Mouse (Mus musculus) CH12.LX (cell line): ENCODE results near the gene Dhx57. TPM values are rescaled to one million over a fixed set of nuclear protein-coding genes. Genes with fewer than 3 reads are reported as not detected.

Experiments
- DNase-seq: peaks from one replicate; pipeline ENCODE4 v3.0.0-alpha.2; 2013; ENCODE audit errors: extremely low read depth
- H3K27ac ChIP-seq: 2 replicates; pipeline ENCODE4 v1.5.1; 2012; ENCODE audit warnings: low read depth, mild to moderate bottlenecking, control low read depth, moderate library complexity; ENCODE audit not compliant: insufficient read depth
- H3K27me3 ChIP-seq: replicated peaks from 2 replicates; pipeline ENCODE3; 2012; ENCODE audit warnings: inconsistent platforms
- H3K36me3 ChIP-seq, 2 experiments: replicated peaks in 1 of 2; 2 replicates each; pipeline versions ENCODE3 to v1.6.1; 2012; ENCODE audit warnings: inconsistent platforms in 1 of 2, low read length in 1 of 2, mild to moderate bottlenecking in 1 of 2, mixed read lengths in 1 of 2, moderate library complexity in 1 of 2; ENCODE audit not compliant: control insufficient read depth in 1 of 2, insufficient read depth in 1 of 2
- H3K4me1 ChIP-seq, 2 experiments: 2 replicates each; pipeline ENCODE4 v1.6.1; 2012; ENCODE audit warnings: inconsistent platforms in 1 of 2, moderate library complexity in 1 of 2; ENCODE audit not compliant: insufficient read depth in 2 of 2, control insufficient read depth in 1 of 2
- H3K4me2 ChIP-seq: 2 replicates; pipeline ENCODE4 v1.6.1; 2012; ENCODE audit warnings: low read depth, mild to moderate bottlenecking, control low read depth; ENCODE audit not compliant: poor library complexity, insufficient read depth, severe bottlenecking
- H3K4me3 ChIP-seq, 3 experiments: fragments of 150-350 bp in 1 of 3; sonication (generic) in 1 of 3; replicated peaks in 1 of 3; 2 replicates each; pipeline versions ENCODE3 to v1.5.1; 2011 to 2012; ENCODE audit warnings: low read depth in 2 of 3, low read length in 2 of 3, mild to moderate bottlenecking in 2 of 3, moderate library complexity in 2 of 3, control low read depth in 1 of 3, improper control_type of control experiment in 1 of 3, inconsistent platforms in 1 of 3, mixed read lengths in 1 of 3; ENCODE audit not compliant: poor library complexity in 1 of 3
- H3K79me2 ChIP-seq: replicated peaks from 2 replicates; pipeline ENCODE4 v1.6.1; 2012; ENCODE audit warnings: mild to moderate bottlenecking, moderate library complexity; ENCODE audit not compliant: control insufficient read depth, poor library complexity, insufficient read depth, severe bottlenecking; ENCODE audit errors: extremely low read depth
- H3K9ac ChIP-seq: 2 replicates; pipeline ENCODE4 v1.6.1; 2012; ENCODE audit warnings: low read depth, mild to moderate bottlenecking, control low read depth, moderate library complexity; ENCODE audit not compliant: insufficient read depth
- H3K9me3 ChIP-seq: replicated peaks from 2 replicates; pipeline ENCODE3; 2012; ENCODE audit warnings: low read length, inconsistent platforms, mixed read lengths
- CHD1 ChIP-seq: IDR thresholded peaks from 2 replicates; pipeline ENCODE4 v1.6.1; 2012; ENCODE audit warnings: low read depth, low read length, improper control_type of control experiment, inconsistent platforms
- CHD2 ChIP-seq: IDR thresholded peaks from 2 replicates; pipeline ENCODE4 v1.6.1; 2011; ENCODE audit warnings: low read length, improper control_type of control experiment
- CTCF ChIP-seq, 2 experiments: IDR thresholded peaks in 1 of 2; conservative IDR thresholded peaks in 1 of 2; 2 replicates each; pipeline ENCODE4 v1.5.1; 2011 to 2012; ENCODE audit warnings: low read depth in 2 of 2, low read length in 2 of 2, improper control_type of control experiment in 1 of 2, inconsistent platforms in 1 of 2, mild to moderate bottlenecking in 1 of 2, moderate library complexity in 1 of 2
- E2F4 ChIP-seq: IDR thresholded peaks from 2 replicates; pipeline ENCODE4 v1.6.1; 2011; ENCODE audit warnings: low read depth, low read length, improper control_type of control experiment; ENCODE audit not compliant: insufficient replicate concordance
- EP300 ChIP-seq: IDR thresholded peaks from 2 replicates; pipeline ENCODE4 v1.6.1; 2011; ENCODE audit warnings: low read length, improper control_type of control experiment
- ETS1 ChIP-seq: conservative IDR thresholded peaks from 2 replicates; pipeline ENCODE4 v1.6.1; 2012; ENCODE audit warnings: low read depth, mild to moderate bottlenecking, inconsistent platforms, low read length, improper control_type of control experiment, moderate library complexity
- HCFC1 ChIP-seq: IDR thresholded peaks from 2 replicates; pipeline ENCODE4 v1.6.1; 2012; ENCODE audit warnings: low read depth, mild to moderate bottlenecking, inconsistent platforms, low read length, improper control_type of control experiment
- IRF4 ChIP-seq: IDR thresholded peaks from 2 replicates; pipeline ENCODE4 v1.6.1; 2014; ENCODE audit warnings: low read depth, mild to moderate bottlenecking, inconsistent platforms, low read length, improper control_type of control experiment
- KAT2A ChIP-seq: IDR thresholded peaks from 2 replicates; pipeline ENCODE4 v1.6.1; 2012; ENCODE audit warnings: low read length, improper control_type of control experiment, inconsistent platforms; ENCODE audit not compliant: insufficient replicate concordance
- MAFK ChIP-seq: IDR thresholded peaks from 2 replicates; pipeline ENCODE4 v1.6.1; 2011; ENCODE audit warnings: low read length, improper control_type of control experiment; ENCODE audit not compliant: insufficient replicate concordance
- MAX ChIP-seq: IDR thresholded peaks from 2 replicates; pipeline ENCODE4 v1.6.1; 2011; ENCODE audit warnings: low read length, improper control_type of control experiment
- MAZ ChIP-seq: IDR thresholded peaks from 2 replicates; pipeline ENCODE4 v1.6.1; 2012; ENCODE audit warnings: low read depth, mild to moderate bottlenecking, inconsistent platforms, low read length, improper control_type of control experiment, moderate library complexity
- MEF2A ChIP-seq: IDR thresholded peaks from 2 replicates; pipeline ENCODE4 v1.6.1; 2014; ENCODE audit warnings: low read depth, mild to moderate bottlenecking, inconsistent platforms, low read length, improper control_type of control experiment, borderline replicate concordance
- MXI1 ChIP-seq: IDR thresholded peaks from 2 replicates; pipeline ENCODE4 v1.6.1; 2011; ENCODE audit warnings: mild to moderate bottlenecking, low read depth, low read length, improper control_type of control experiment
- MYC ChIP-seq: IDR thresholded peaks from 2 replicates; pipeline ENCODE4 v1.6.1; 2011; ENCODE audit warnings: low read depth, mild to moderate bottlenecking, improper control_type of control experiment, low read length
- NELFE ChIP-seq: IDR thresholded peaks from 2 replicates; pipeline ENCODE4 v1.6.1; 2011; ENCODE audit warnings: low read depth, low read length, improper control_type of control experiment
- NRF1 ChIP-seq: IDR thresholded peaks from 2 replicates; pipeline ENCODE4 v1.6.1; 2014; ENCODE audit warnings: low read depth, mild to moderate bottlenecking, inconsistent platforms, low read length, improper control_type of control experiment, moderate library complexity
- POLR2A ChIP-seq: IDR thresholded peaks from 2 replicates; pipeline ENCODE4 v1.6.1; 2011; ENCODE audit warnings: low read depth, mild to moderate bottlenecking, improper control_type of control experiment, low read length
- POLR2AphosphoS2 ChIP-seq: IDR thresholded peaks from 2 replicates; pipeline ENCODE4 v1.6.1; 2011; ENCODE audit warnings: low read depth, low read length, improper control_type of control experiment
- RCOR1 ChIP-seq: conservative IDR thresholded peaks from 2 replicates; pipeline ENCODE4 v1.6.1; 2012; ENCODE audit warnings: low read depth, mild to moderate bottlenecking, inconsistent platforms, low read length, improper control_type of control experiment
- SIN3A ChIP-seq: IDR thresholded peaks from 2 replicates; pipeline ENCODE4 v1.6.1; 2012; ENCODE audit warnings: low read length, improper control_type of control experiment, inconsistent platforms
- SMC3 ChIP-seq: IDR thresholded peaks from 2 replicates; pipeline ENCODE4 v1.6.1; 2011; ENCODE audit warnings: low read depth, low read length, improper control_type of control experiment
- TCF12 ChIP-seq: IDR thresholded peaks from 2 replicates; pipeline ENCODE4 v1.6.1; 2014; ENCODE audit warnings: low read depth, mild to moderate bottlenecking, inconsistent platforms, low read length, improper control_type of control experiment
- USF1 ChIP-seq: IDR thresholded peaks from 2 replicates; pipeline ENCODE4 v1.6.1; 2014; ENCODE audit warnings: low read depth, mild to moderate bottlenecking, inconsistent platforms, low read length, improper control_type of control experiment
- ZC3H11A ChIP-seq: IDR thresholded peaks from 2 replicates; pipeline ENCODE4 v1.6.1; 2012; ENCODE audit warnings: low read depth, mild to moderate bottlenecking, inconsistent platforms, low read length, improper control_type of control experiment
- ZKSCAN1 ChIP-seq: IDR thresholded peaks from 2 replicates; pipeline ENCODE4 v1.6.1; 2012; ENCODE audit warnings: low read depth, inconsistent platforms, low read length, improper control_type of control experiment, borderline replicate concordance
- ZMIZ1 ChIP-seq: IDR thresholded peaks from 2 replicates; pipeline ENCODE4 v1.6.1; 2012; ENCODE audit warnings: low read depth, mild to moderate bottlenecking, inconsistent platforms, low read length, improper control_type of control experiment
- ZNF384 ChIP-seq: IDR thresholded peaks from 2 replicates; pipeline ENCODE4 v1.6.1; 2012; ENCODE audit warnings: low read depth, low read length, improper control_type of control experiment, inconsistent platforms
- dilution Hi-C: fragments of 300-500 bp; cut with MboI; formaldehyde crosslinking; loops from 2 replicates; pipeline ENCODE4 v1.14.3; 2020; ENCODE audit warnings: low sequenced_read_pairs; ENCODE audit not compliant: extremely low pct_unique_long_range_greater_than_20kb, extremely low pct_ligation_motif_present
- in situ Hi-C: fragments of 300-500 bp; cut with MboI; formaldehyde crosslinking; loops from 3 replicates; pipeline ENCODE4 v1.14.3; 2019; ENCODE audit warnings: low sequenced_read_pairs, low pct_ligation_motif_present, low pct_unique_long_range_greater_than_20kb, mixed read lengths
- polyA plus RNA-seq: library from polyadenylated mRNA; unstranded; fragments of >175 nt; gene quantifications from 2 replicates; pipeline ENCODE4 v1.2.1, GENCODE M21; 2012; ENCODE audit warnings: low read depth; ENCODE audit not compliant: insufficient read length
- total RNA-seq, 2 experiments: library from RNA; depleted of rRNA; stranded (reverse); fragments of 300-350 nt in 1 of 2; fragments of >200 nt in 1 of 2; gene quantifications; 2 replicates each; pipeline ENCODE4 v1.2.3; 2012 to 2014

Gene Dhx57
- total and polyA plus RNA-seq, 3 experiments, result 20.3 to 22.4 (median 21.7) TPM

DNA sequence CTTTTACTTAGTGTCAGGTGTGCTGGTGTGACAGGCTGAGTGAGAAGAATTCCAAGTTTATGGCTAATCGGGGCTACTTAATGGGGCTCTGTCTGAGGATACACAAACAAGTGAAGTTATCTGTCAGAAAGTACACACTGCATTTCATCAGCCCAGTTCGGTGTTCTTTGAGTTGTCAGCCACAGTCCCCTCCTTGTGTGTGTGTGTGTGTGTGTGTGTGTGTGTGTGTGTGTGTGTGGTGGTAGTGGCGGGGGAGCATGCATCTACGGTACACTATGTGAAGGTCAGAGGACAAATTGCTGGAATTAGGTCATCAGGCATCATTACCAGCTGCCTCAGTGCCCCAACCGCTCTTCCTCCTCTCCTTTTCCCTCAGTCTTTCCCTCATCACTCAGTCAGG, 35.2 kb upstream of the Dhx57 start:
- H3K79me2 ChIP-seq, result no peaks in the 10 kb centered on the region
- H3K27ac ChIP-seq, result no peak overlapping the region
- no peak overlapping the region for H3K9ac ChIP-seq
- no peaks in the 10 kb centered on the region for H3K27me3 ChIP-seq
- no peaks in the 10 kb centered on the region for H3K36me3 ChIP-seq
- no peak overlapping the region for H3K4me2 ChIP-seq
- in situ Hi-C loops (no loop called here), dilution Hi-C loops (no loop called here)
- DNase-seq, result no peak
- H3K4me3 ChIP-seq, result no peak overlapping the region
- no peak for TF ChIP-seq MAX
- TF ChIP-seq ETS1, result no peak
- TF ChIP-seq NELFE, result no peak
- TF ChIP-seq HCFC1, result no peak
- TF ChIP-seq ZNF384, result no peak
- TF ChIP-seq NRF1, result no peak
- TF ChIP-seq USF1, result no peak
- no peak for TF ChIP-seq CHD1
- no peak for TF ChIP-seq E2F4
- no peak for TF ChIP-seq POLR2AphosphoS2
- TF ChIP-seq ZMIZ1, result no peak
- no peak for TF ChIP-seq MEF2A
- no peak for TF ChIP-seq MXI1
- no peak for TF ChIP-seq POLR2A
- TF ChIP-seq SMC3, result no peak
- TF ChIP-seq SIN3A, result no peak
- no peak for TF ChIP-seq ZKSCAN1
- TF ChIP-seq KAT2A, result no peak
- TF ChIP-seq MAZ, result no peak
- no peaks in the 10 kb centered on the region for H3K9me3 ChIP-seq
- H3K4me1 ChIP-seq, result peaks cover 7 to 27% of the 10 kb centered on the region in 2 experiments

DNA sequence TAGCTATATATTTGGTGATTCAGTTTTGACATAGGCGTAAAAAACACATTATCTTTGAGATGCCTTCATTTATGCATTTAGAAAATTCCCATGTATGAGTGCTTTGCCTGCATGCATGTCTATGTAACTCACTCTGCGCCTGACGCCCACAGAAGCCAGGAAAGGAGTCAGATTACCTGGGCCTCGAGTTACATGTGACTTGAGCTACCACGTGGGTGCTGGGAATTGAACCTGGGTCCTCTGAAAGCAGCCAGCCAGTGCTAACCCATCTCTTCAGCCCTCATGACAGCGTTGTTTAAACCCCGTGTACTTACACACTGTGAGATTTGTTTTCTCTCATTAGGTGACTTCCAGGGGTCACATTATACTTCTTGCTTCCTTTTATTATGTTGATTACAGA, 34.2 kb upstream of the Dhx57 start:
- Histone ChIP-seq H3K4me1 (peaks cover 7 to 27% of the 10 kb centered on the region in 2 experiments), H3K79me2 (no peaks in the 10 kb centered on the region), H3K27ac (no peak overlapping the region), H3K9me3 (no peaks in the 10 kb centered on the region), H3K4me3 (no peak overlapping the region), H3K4me2 (no peak overlapping the region), H3K27me3 (no peaks in the 10 kb centered on the region), H3K36me3 (no peaks in the 10 kb centered on the region), H3K9ac (no peak overlapping the region)
- dilution Hi-C loops (no loop called here), in situ Hi-C loops (no loop called here)
- DNase-seq, result no peak
- TF ChIP-seq CHD2, result no peak
- TF ChIP-seq SMC3, result no peak
- no peak for TF ChIP-seq SIN3A
- no peak for TF ChIP-seq NELFE
- no peak for TF ChIP-seq HCFC1
- no peak for TF ChIP-seq RCOR1
- no peak for TF ChIP-seq POLR2A
- TF ChIP-seq TCF12, result no peak
- TF ChIP-seq EP300, result no peak
- TF ChIP-seq MAFK, result no peak
- no peak for TF ChIP-seq IRF4
- TF ChIP-seq POLR2AphosphoS2, result no peak
- TF ChIP-seq ZC3H11A, result no peak
- TF ChIP-seq MYC, result no peak
- no peak for TF ChIP-seq CTCF (conservative IDR thresholded peaks at IDR 0.05 in 1 of 2, IDR thresholded peaks at IDR 0.05 in 1 of 2; ENCODE audit: low read depth in 2 of 2, low read length in 2 of 2)
- TF ChIP-seq ETS1, result no peak
- no peak for TF ChIP-seq CHD1
- no peak for TF ChIP-seq MAZ
